In the genomic region with DNA sequence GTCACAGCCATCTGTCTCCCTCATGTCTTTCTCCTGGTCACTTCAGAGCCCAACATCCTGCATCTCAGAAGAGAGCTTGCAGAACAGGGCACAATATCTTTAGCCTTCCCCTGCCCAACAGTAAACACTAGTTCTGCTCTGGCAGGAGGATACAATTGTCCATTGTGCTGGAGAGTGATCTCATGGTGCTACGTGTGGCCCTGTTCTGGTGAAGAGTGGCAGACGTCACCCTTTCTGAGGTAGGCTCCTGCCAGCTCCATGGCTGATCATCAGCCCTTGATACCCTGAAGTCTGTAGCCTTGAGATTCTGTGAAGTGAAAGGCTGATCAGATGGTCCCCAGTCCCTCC, we compare ENCODE assay signal across 10 mouse cellular contexts. TPM values are rescaled to one million over a fixed set of nuclear protein-coding genes. Genes with fewer than 3 reads are reported as not detected.
DNase-seq lines count a peak whose midpoint lies in the region; ATAC-seq lines count a peak whose summit lies in the region.
"Had no signal": no experiment of that assay in that cellular context is flagged by ENCODE, and none has a peak within 500 bp of the region (broad histone marks: within the 10 kb centered on the region; RNA-seq: fewer than 3 reads in every experiment).

No protein-coding gene starts in this region.

- no peaks in the 10 kb centered on the region for H3K9me3 ChIP-seq in intestine, embryonic 16.5 days (ENCODE audit: control insufficient read depth, low read length)
- no peaks in the 10 kb centered on the region for H3K9me3 ChIP-seq in intestine, embryonic 15.5 days
- no peaks in the 10 kb centered on the region for H3K9me3 ChIP-seq in limb, embryonic 13.5 days
- H3K9me3 ChIP-seq in kidney, embryonic 14.5 days (ENCODE audit: control insufficient read depth, low read length): no peaks in the 10 kb centered on the region
- H3K9me3 ChIP-seq in hindbrain, embryonic 12.5 days (replicated peaks): no peaks in the 10 kb centered on the region
- H3K9me3 ChIP-seq: forebrain, embryonic 13.5 days had no signal

- H3K4me3 ChIP-seq in intestine, embryonic 16.5 days (ENCODE audit: low read length): no peak overlapping the region
- H3K4me3 ChIP-seq in intestine, embryonic 15.5 days (replicated peaks): no peak overlapping the region
- no peak overlapping the region for H3K4me3 ChIP-seq in limb, embryonic 13.5 days
- no peak overlapping the region for H3K4me3 ChIP-seq in kidney, embryonic 14.5 days (ENCODE audit: low read length)
- H3K4me3 ChIP-seq in hindbrain, embryonic 12.5 days: no peak overlapping the region
- H3K4me3 ChIP-seq: forebrain, embryonic 13.5 days had no signal

- H3K27ac ChIP-seq in intestine, embryonic 16.5 days (ENCODE audit: low read length): no peak overlapping the region
- no peak overlapping the region for H3K27ac ChIP-seq in intestine, embryonic 15.5 days
- peak overlapping the region; percentile 55; the same call in 1 of the 2 replicates for H3K27ac ChIP-seq in limb, embryonic 13.5 days
- no peak overlapping the region for H3K27ac ChIP-seq in kidney, embryonic 14.5 days (ENCODE audit: low read depth, low read length)
- H3K27ac ChIP-seq in hindbrain, embryonic 12.5 days: no peak overlapping the region
- H3K27ac ChIP-seq: forebrain, embryonic 13.5 days had no signal

- WGBS in intestine, embryonic 16.5 days: 79% methylated on average over 2 of the region's 2 CpGs
- 73% methylated on average over 2 of the region's 2 CpGs for WGBS in intestine, embryonic 15.5 days
- WGBS in limb, embryonic 13.5 days: 73% methylated on average over 2 of the region's 2 CpGs
- WGBS in kidney, embryonic 14.5 days: 86% methylated on average over 2 of the region's 2 CpGs
- 71% methylated on average over 2 of the region's 2 CpGs for WGBS in hindbrain, embryonic 12.5 days

- H3K36me3 ChIP-seq in intestine, embryonic 16.5 days (ENCODE audit: control insufficient read depth, insufficient read depth, low read length): 0 out of 2 replicates have a peak, but pooled peaks cover 2% of the 10 kb centered on the region
- peaks cover 3% of the 10 kb centered on the region; the same call in 1 of the 2 replicates for H3K36me3 ChIP-seq in intestine, embryonic 15.5 days
- H3K36me3 ChIP-seq in limb, embryonic 13.5 days: peaks cover 48% of the 10 kb centered on the region
- H3K36me3 ChIP-seq in kidney, embryonic 14.5 days (ENCODE audit: control insufficient read depth, insufficient read depth, low read length): peaks cover 39% of the 10 kb centered on the region
- peaks cover 20% of the 10 kb centered on the region for H3K36me3 ChIP-seq in hindbrain, embryonic 12.5 days

- H3K9ac ChIP-seq in intestine, embryonic 16.5 days (ENCODE audit: low read depth, low read length): no peak overlapping the region
- no peak overlapping the region for H3K9ac ChIP-seq in intestine, embryonic 15.5 days
- H3K9ac ChIP-seq in limb, embryonic 13.5 days: no peak overlapping the region
- no peak overlapping the region for H3K9ac ChIP-seq in kidney, embryonic 14.5 days (ENCODE audit: low read depth, low read length)
- H3K9ac ChIP-seq in hindbrain, embryonic 12.5 days: no peak overlapping the region
- H3K9ac ChIP-seq: forebrain, embryonic 13.5 days had no signal

- H3K4me1 ChIP-seq in intestine, embryonic 16.5 days (ENCODE audit: control insufficient read depth, insufficient read depth, low read length): peaks cover 5% of the 10 kb centered on the region
- peaks cover 12% of the 10 kb centered on the region; the same call in 1 of the 2 replicates for H3K4me1 ChIP-seq in intestine, embryonic 15.5 days (replicated peaks)
- peaks cover 31% of the 10 kb centered on the region for H3K4me1 ChIP-seq in limb, embryonic 13.5 days
- no peaks in the 10 kb centered on the region for H3K4me1 ChIP-seq in kidney, embryonic 14.5 days (ENCODE audit: control insufficient read depth, insufficient read depth, low read length)
- H3K4me1 ChIP-seq in hindbrain, embryonic 12.5 days: no peaks in the 10 kb centered on the region
- H3K4me1 ChIP-seq: forebrain, embryonic 13.5 days had no signal

- H3K4me2 ChIP-seq in intestine, embryonic 16.5 days (ENCODE audit: low read depth, low read length): no peak overlapping the region
- no peak overlapping the region for H3K4me2 ChIP-seq in intestine, embryonic 15.5 days (replicated peaks)
- no peak overlapping the region for H3K4me2 ChIP-seq in limb, embryonic 13.5 days (replicated peaks)
- H3K4me2 ChIP-seq in kidney, embryonic 14.5 days (replicated peaks; ENCODE audit: low read depth, low read length): no peak overlapping the region
- no peak overlapping the region for H3K4me2 ChIP-seq in hindbrain, embryonic 12.5 days (replicated peaks)
- H3K4me2 ChIP-seq: forebrain, embryonic 13.5 days had no signal

- no peaks in the 10 kb centered on the region for H3K27me3 ChIP-seq in intestine, embryonic 16.5 days (replicated peaks; ENCODE audit: control insufficient read depth, insufficient read depth, low read length)
- H3K27me3 ChIP-seq in intestine, embryonic 15.5 days (replicated peaks): no peaks in the 10 kb centered on the region
- no peaks in the 10 kb centered on the region for H3K27me3 ChIP-seq in limb, embryonic 13.5 days
- no peaks in the 10 kb centered on the region for H3K27me3 ChIP-seq in kidney, embryonic 14.5 days (ENCODE audit: control insufficient read depth, insufficient read depth, low read length)
- no peaks in the 10 kb centered on the region for H3K27me3 ChIP-seq in hindbrain, embryonic 12.5 days
- H3K27me3 ChIP-seq: forebrain, embryonic 13.5 days had no signal

- peak; percentile 46 to 51 for DNase-seq in lung, postnatal 4 days
- DNase-seq: cerebellum, adult 11-12 months had no signal

- ATAC-seq in intestine, embryonic 16.5 days: peak; percentile 27; the same call in 1 of the 2 replicates
- no peak for ATAC-seq in intestine, embryonic 15.5 days
- peak; percentile 15 for ATAC-seq in activated CD4-positive, CD25-positive, alpha-beta regulatory T cell, adult 4 months
- no peak for ATAC-seq in limb, embryonic 13.5 days (ENCODE audit: low FRiP score, low read depth)
- ATAC-seq in kidney, embryonic 14.5 days (ENCODE audit: low FRiP score, low TSS enrichment): no peak
- ATAC-seq in hindbrain, embryonic 12.5 days (ENCODE audit: low FRiP score): no peak
- ATAC-seq: forebrain, embryonic 13.5 days; hindbrain, embryonic 16.5 days had no signal

RNA-seq across cellular contexts. Expression of a gene that starts 4.4 kb away (rescaled TPM):
- 250 and 291 TPM in 2 replicates for polyA plus RNA-seq in intestine, embryonic 16.5 days (2015; fragmentation: Nextera tagmentation; extraction: Ambion mirVana)
- 146 and 161 TPM in 2 replicates for polyA plus RNA-seq in intestine, embryonic 15.5 days (2015; fragmentation: Nextera tagmentation; extraction: Ambion mirVana)
- 10 to 100 TPM; 12.0 to 21.5 TPM for polyA plus RNA-seq in activated CD4-positive, CD25-positive, alpha-beta regulatory T cell, adult 4 months (2017; shearing (Covaris generic))
- polyA plus RNA-seq in limb, embryonic 13.5 days (2015; fragmentation: Nextera tagmentation; extraction: Ambion mirVana): 37.9 and 39.3 TPM in 2 replicates
- 14.2 and 19.1 TPM in 2 replicates for polyA plus RNA-seq in kidney, embryonic 14.5 days (2014; fragmentation: Nextera tagmentation; extraction: Ambion mirVana)
- 15.6 and 18.5 TPM in 2 replicates for polyA plus RNA-seq in hindbrain, embryonic 12.5 days (2016; fragmentation: Nextera tagmentation; extraction: Ambion mirVana)

RNA-seq across cellular contexts. Expression of a gene that starts 52.4 kb away (rescaled TPM):
- polyA plus RNA-seq in intestine, embryonic 16.5 days (2015; fragmentation: Nextera tagmentation; extraction: Ambion mirVana): 73.5 and 88.2 TPM in 2 replicates
- 86.1 and 87.1 TPM in 2 replicates for polyA plus RNA-seq in intestine, embryonic 15.5 days (2015; fragmentation: Nextera tagmentation; extraction: Ambion mirVana)
- polyA plus RNA-seq in activated CD4-positive, CD25-positive, alpha-beta regulatory T cell, adult 4 months (2017; shearing (Covaris generic)): 10 to 100 TPM; 84.9 to 98.4 TPM
- polyA plus RNA-seq in limb, embryonic 13.5 days (2015; fragmentation: Nextera tagmentation; extraction: Ambion mirVana): 78.2 and 80.9 TPM in 2 replicates
- 93.1 and 99.9 TPM in 2 replicates for polyA plus RNA-seq in kidney, embryonic 14.5 days (2014; fragmentation: Nextera tagmentation; extraction: Ambion mirVana)
- 73.1 and 73.8 TPM in 2 replicates for polyA plus RNA-seq in hindbrain, embryonic 12.5 days (2016; fragmentation: Nextera tagmentation; extraction: Ambion mirVana)

Comparison
In these comparisons a context has a peak if more than half of its experiments do, and no peak if none do; other contexts are left out.
1. ATAC-seq: peak in intestine, embryonic 16.5 days (single experiment) and activated CD4-positive, CD25-positive, alpha-beta regulatory T cell, adult 4 months (single experiment); none in intestine, embryonic 15.5 days (single experiment), limb, embryonic 13.5 days (single experiment), kidney, embryonic 14.5 days (single experiment) and hindbrain, embryonic 12.5 days (single experiment).